Mouse (Mus musculus) liver, embryonic 13.5 days (tissue): Measurements from ENCODE around the gene Iqgap2. TPM values are rescaled to one million over a fixed set of nuclear protein-coding genes. Genes with fewer than 3 reads are reported as not detected.

Source experiments
- ATAC-seq: fragments of 200-750 bp; cut with Nextera tagmentation; 2 replicates; pipeline ENCODE4 v1.8.0; 2017; ENCODE audit warnings: low read depth, mild to moderate bottlenecking, moderate number of reproducible peaks, moderate library complexity
- DNase-seq: peaks from one replicate; pipeline ENCODE4 v3.0.0; 2022
- H3K27ac ChIP-seq: fragments of 300-500 bp; sonication (generic); 2 replicates; pipeline ENCODE4 v1.5.1; 2015; ENCODE audit warnings: moderate library complexity, mild to moderate bottlenecking, inconsistent platforms
- H3K27me3 ChIP-seq: fragments of 300-500 bp; sonication (generic); 2 replicates; pipeline ENCODE4 v1.6.1; 2015; ENCODE audit warnings: mild to moderate bottlenecking, inconsistent platforms
- H3K36me3 ChIP-seq: fragments of 300-500 bp; sonication (generic); 2 replicates; pipeline ENCODE4 v1.6.1; 2015; ENCODE audit warnings: mild to moderate bottlenecking, inconsistent platforms
- H3K4me1 ChIP-seq: fragments of 300-500 bp; sonication (generic); replicated peaks from 2 replicates; pipeline ENCODE4 v1.6.1; 2015; ENCODE audit warnings: inconsistent platforms
- H3K4me2 ChIP-seq: fragments of 300-500 bp; sonication (generic); 2 replicates; pipeline ENCODE4 v1.6.1; 2015; ENCODE audit warnings: inconsistent platforms, mild to moderate bottlenecking, moderate library complexity
- H3K4me3 ChIP-seq: fragments of 300-500 bp; sonication (generic); replicated peaks from 2 replicates; pipeline ENCODE4 v1.5.1; 2015; ENCODE audit warnings: mild to moderate bottlenecking, inconsistent platforms
- H3K9ac ChIP-seq: fragments of 300-500 bp; sonication (generic); 2 replicates; pipeline ENCODE4 v1.6.1; 2015; ENCODE audit warnings: mild to moderate bottlenecking, inconsistent platforms
- H3K9me3 ChIP-seq: fragments of 300-500 bp; sonication (generic); replicated peaks from 2 replicates; pipeline ENCODE4 v1.6.1; 2016; ENCODE audit warnings: inconsistent platforms
- WGBS: fragments of 180-500 bp; shearing (Covaris S2); methylation state at CpG from one replicate; pipeline ENCODE4 v1.1.7; 2015; ENCODE audit not compliant: insufficient replicate concordance; 5-methylcytosine and 5-hydroxymethylcytosine counted together
- polyA plus RNA-seq: library from polyadenylated mRNA; unstranded; fragments of >200 nt; fragmentation: Nextera tagmentation; extraction: Ambion mirVana; gene quantifications from 2 replicates; pipeline ENCODE4 v1.2.1, GENCODE M21; 2015

The Iqgap2 gene
- polyA plus RNA-seq, 1 experiment from 2014 or later, result 11.9 TPM

- Histone ChIP-seq H3K4me2 (no peak overlapping the region), H3K9ac (no peak overlapping the region), H3K9me3 (no peaks in the 10 kb centered on the region), H3K27me3 (no peaks in the 10 kb centered on the region), H3K4me3 (no peak overlapping the region), H3K36me3 (peaks cover 6% of the 10 kb centered on the region), H3K27ac (no peak overlapping the region), H3K4me1 (peaks cover 8% of the 10 kb centered on the region)
- WGBS, result 77% methylated on average over 5 of the region's 5 CpGs
- no peak for ATAC-seq
- DNase-seq, result no peak
Observed at GRCm38 (mm10) chr13:95703376-95703775, 188.3 kb downstream of the Iqgap2 start.

GRCm38 (mm10) chr13:95697874-95698273 is 193.8 kb downstream of the Iqgap2 start:
- H3K4me2 ChIP-seq, result no peak overlapping the region
- 31% methylated on average over 6 of the region's 6 CpGs for WGBS
- H3K9me3 ChIP-seq, result no peaks in the 10 kb centered on the region
- no peak overlapping the region for H3K4me3 ChIP-seq
- no peaks in the 10 kb centered on the region for H3K27me3 ChIP-seq
- ATAC-seq (no peak), DNase-seq (no peak)
- H3K36me3 ChIP-seq, result peaks cover 6% of the 10 kb centered on the region
- peaks cover 39% of the 10 kb centered on the region for H3K4me1 ChIP-seq
- no peak overlapping the region for H3K9ac ChIP-seq
- H3K27ac ChIP-seq, result peak overlapping the region; percentile 41

GRCm38 (mm10) chr13:95696654-95697163 is 195.0 kb downstream of the Iqgap2 start, which contains the start of gene F2rl2:
Gene F2rl2 (plus strand): TSS chr13:95696853.
- WGBS, result 29% methylated on average over 4 of the region's 4 CpGs
- peak; percentile 65 for ATAC-seq
- no peak for DNase-seq
- H3K36me3 ChIP-seq, result peaks cover 6% of the 10 kb centered on the region
- peaks cover 49% of the 10 kb centered on the region for H3K4me1 ChIP-seq
- no peak within 1 kb of the TSS for H3K4me3 ChIP-seq
- 0 out of 2 replicates have a peak within 1 kb of the TSS, but pooled peaks have one; percentile 3 for H3K4me2 ChIP-seq
- H3K9me3 ChIP-seq, result no peaks in the 10 kb centered on the region
- H3K27ac ChIP-seq, result peak within 1 kb of the TSS; percentile 65
- peak within 1 kb of the TSS; percentile 37; the same call in 1 of the 2 replicates for H3K9ac ChIP-seq
- H3K27me3 ChIP-seq, result no peaks in the 10 kb centered on the region

DNA sequence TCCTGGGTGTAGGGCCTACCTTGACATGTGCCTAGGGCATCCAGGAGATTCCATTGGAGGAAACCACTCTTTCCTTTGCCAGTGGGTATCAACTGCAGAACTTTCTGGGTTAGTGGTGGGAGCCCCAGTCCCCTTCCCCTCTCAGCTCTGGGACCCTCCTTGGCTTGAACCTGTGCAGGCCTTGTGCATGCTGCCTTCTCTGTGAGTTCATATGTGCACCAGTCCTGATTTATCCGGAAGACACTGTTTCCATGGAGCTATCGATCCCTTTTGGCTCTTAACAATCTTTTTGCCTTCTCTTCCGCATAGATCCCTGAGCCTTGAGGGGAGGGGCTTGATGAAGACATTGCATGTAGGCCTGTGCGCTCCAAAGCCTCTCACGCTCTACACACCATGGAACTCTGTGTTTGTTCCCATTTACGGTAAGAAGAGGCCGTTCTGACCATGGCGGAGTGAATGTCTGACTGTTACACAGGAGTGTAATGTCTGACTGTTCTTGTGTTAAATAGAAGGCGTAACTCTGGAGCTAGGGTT is 195.5 kb downstream of the Iqgap2 start:
- no peak for ATAC-seq
- 0 out of 2 replicates have a peak overlapping the region, but pooled peaks have one; percentile 37 for H3K9ac ChIP-seq
- peaks cover 6% of the 10 kb centered on the region; the same call in 1 of the 2 replicates for H3K36me3 ChIP-seq
- peak overlapping the region; percentile 65 for H3K27ac ChIP-seq
- peaks cover 51% of the 10 kb centered on the region for H3K4me1 ChIP-seq
- DNase-seq, result no peak
- no peaks in the 10 kb centered on the region for H3K9me3 ChIP-seq
- H3K4me3 ChIP-seq, result no peak overlapping the region
- 82% methylated on average over 9 of the region's 9 CpGs for WGBS
- no peak overlapping the region for H3K4me2 ChIP-seq
- no peaks in the 10 kb centered on the region for H3K27me3 ChIP-seq

GRCm38 (mm10) chr13:95692201-95692600 is 199.5 kb downstream of the Iqgap2 start:
- 36% methylated on average over 8 of the region's 8 CpGs for WGBS
- DNase-seq (no peak), ATAC-seq (no peak)
- H3K4me2 ChIP-seq, result no peak overlapping the region
- no peak overlapping the region for H3K4me3 ChIP-seq
- H3K4me1 ChIP-seq, result peaks cover 70% of the 10 kb centered on the region
- H3K9ac ChIP-seq, result no peak overlapping the region
- no peaks in the 10 kb centered on the region for H3K27me3 ChIP-seq
- H3K27ac ChIP-seq, result peak overlapping the region; percentile 24; the same call in 1 of the 2 replicates
- H3K36me3 ChIP-seq, result no peaks in the 10 kb centered on the region
- no peaks in the 10 kb centered on the region for H3K9me3 ChIP-seq

DNA sequence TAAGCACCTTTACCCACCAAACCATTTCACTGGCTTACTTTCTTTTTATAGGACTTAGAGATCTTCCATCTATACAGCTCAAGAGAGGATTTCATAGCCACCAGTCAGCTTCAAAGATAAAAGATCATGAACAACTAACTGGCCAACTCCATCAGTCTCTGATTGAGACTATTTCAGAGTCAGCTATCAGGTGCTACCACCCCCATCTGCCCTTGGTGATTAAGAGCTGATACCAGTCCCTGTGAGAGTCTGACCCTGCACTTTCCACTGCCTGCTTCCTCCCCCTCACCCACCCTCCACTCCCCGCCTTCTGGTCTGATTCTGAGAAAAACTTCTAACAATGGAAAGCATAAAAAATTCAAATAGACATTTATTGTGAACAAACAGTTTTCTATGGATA is 203.1 kb downstream of the Iqgap2 start:
- Histone ChIP-seq H3K36me3 (no peaks in the 10 kb centered on the region), H3K4me2 (peak overlapping the region; percentile 48)

DNA sequence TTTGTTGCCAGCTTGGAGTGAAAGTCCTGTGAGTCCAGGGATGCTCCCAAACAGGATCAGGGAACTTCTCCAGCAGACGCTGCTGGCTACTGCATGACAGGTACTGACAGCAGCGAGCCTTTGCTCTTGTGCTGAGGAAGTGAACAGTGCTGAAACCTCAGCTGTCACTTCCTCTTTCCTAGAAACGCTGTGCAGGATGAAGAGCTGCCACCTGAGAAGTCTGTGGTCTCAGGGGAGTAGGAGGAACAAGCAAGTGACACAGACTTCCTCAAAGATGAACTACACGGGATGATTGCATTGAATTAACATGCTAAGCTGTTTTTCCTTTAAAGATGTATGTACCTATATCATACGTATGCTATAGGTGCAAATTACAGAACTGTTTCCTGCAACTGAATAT is 206.0 kb downstream of the Iqgap2 start:
- 34% methylated on average over 5 of the region's 5 CpGs for WGBS
- DNase-seq, result no peak
- H3K4me1 ChIP-seq, result peaks cover 72% of the 10 kb centered on the region
- H3K27ac ChIP-seq, result 0 out of 2 replicates have a peak overlapping the region, but pooled peaks have one; percentile 21
- no peak overlapping the region for H3K4me3 ChIP-seq
- H3K36me3 ChIP-seq, result peaks cover 16% of the 10 kb centered on the region; the same call in 1 of the 2 replicates
- H3K9me3 ChIP-seq, result no peaks in the 10 kb centered on the region
- no peak overlapping the region for H3K9ac ChIP-seq
- no peak overlapping the region for H3K4me2 ChIP-seq
- no peaks in the 10 kb centered on the region for H3K27me3 ChIP-seq
- no peak for ATAC-seq

More for the DNA sequence above, 203.1 kb downstream of the Iqgap2 start:
- no peaks in the 10 kb centered on the region for H3K9me3 ChIP-seq
- H3K4me3 ChIP-seq, result no peak overlapping the region
- peak; percentile 75 for DNase-seq
- H3K4me1 ChIP-seq, result peaks cover 72% of the 10 kb centered on the region
- H3K27me3 ChIP-seq, result no peaks in the 10 kb centered on the region
- H3K9ac ChIP-seq, result peak overlapping the region; percentile 50
- peak; percentile 99 for ATAC-seq
- WGBS, result 24% methylated on average over 1 of the region's 1 CpGs
- peak overlapping the region; percentile 83 for H3K27ac ChIP-seq

GRCm38 (mm10) chr13:95684656-95685244 is 207.0 kb downstream of the Iqgap2 start:
- DNase-seq (no peak), ATAC-seq (no peak)
- H3K4me3 ChIP-seq, result no peak overlapping the region
- no peak overlapping the region for H3K9ac ChIP-seq
- H3K4me1 ChIP-seq, result peaks cover 74% of the 10 kb centered on the region
- WGBS, result 75% methylated on average over 9 of the region's 9 CpGs
- H3K36me3 ChIP-seq, result peaks cover 18% of the 10 kb centered on the region; the same call in 1 of the 2 replicates
- no peak overlapping the region for H3K4me2 ChIP-seq
- H3K27ac ChIP-seq, result no peak overlapping the region
- H3K27me3 ChIP-seq, result no peaks in the 10 kb centered on the region
- no peaks in the 10 kb centered on the region for H3K9me3 ChIP-seq

- ATAC-seq (peak; percentile 99), DNase-seq (peak; percentile 66)
- Histone ChIP-seq H3K4me2 (peak overlapping the region; percentile 52), H3K9me3 (no peaks in the 10 kb centered on the region), H3K27me3 (no peaks in the 10 kb centered on the region), H3K9ac (peak overlapping the region; percentile 65), H3K4me1 (peaks cover 61% of the 10 kb centered on the region), H3K27ac (peak overlapping the region; percentile 97), H3K4me3 (no peak overlapping the region), H3K36me3 (peaks cover 18% of the 10 kb centered on the region; the same call in 1 of the 2 replicates)
- 33% methylated on average over 4 of the region's 4 CpGs for WGBS
Observed at GRCm38 (mm10) chr13:95679491-95679941, 212.2 kb downstream of the Iqgap2 start.

GRCm38 (mm10) chr13:95679078-95679477 is 212.6 kb downstream of the Iqgap2 start:
- Histone ChIP-seq H3K9ac (peak overlapping the region; percentile 49), H3K27ac (peak overlapping the region; percentile 97)
- ATAC-seq, result peak; percentile 57

DNA sequence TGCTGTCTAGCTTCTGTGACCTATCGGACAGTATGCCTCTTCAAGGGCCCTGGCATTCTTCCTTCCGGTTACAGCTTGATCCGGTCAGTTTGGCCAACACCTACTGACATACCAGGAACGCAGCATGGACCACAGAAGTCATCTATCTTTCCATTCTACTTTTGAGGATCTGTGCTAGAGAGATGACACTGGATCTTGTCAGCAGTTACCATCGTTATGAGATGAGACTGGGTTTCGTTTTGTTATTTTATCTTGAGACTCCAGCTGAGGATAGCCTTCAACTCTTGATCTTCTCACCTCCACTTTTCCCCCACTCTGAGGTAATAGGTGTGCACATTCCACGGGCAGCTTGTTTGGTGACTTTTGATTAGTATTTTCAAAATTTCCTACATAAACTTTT is 219.3 kb downstream of the Iqgap2 start:
- peak overlapping the region; percentile 62 for H3K4me2 ChIP-seq
- 35% methylated on average over 7 of the region's 7 CpGs for WGBS
- peak overlapping the region; percentile 96 for H3K27ac ChIP-seq
- peak; percentile 6 for ATAC-seq
- peaks cover 30% of the 10 kb centered on the region for H3K36me3 ChIP-seq
- H3K9me3 ChIP-seq, result no peaks in the 10 kb centered on the region
- peaks cover 69% of the 10 kb centered on the region for H3K4me1 ChIP-seq
- peak overlapping the region; percentile 58 for H3K9ac ChIP-seq
- DNase-seq, result no peak
- H3K27me3 ChIP-seq, result no peaks in the 10 kb centered on the region
- H3K4me3 ChIP-seq, result peak overlapping the region; percentile 54

More at GRCm38 (mm10) chr13:95679078-95679477, 212.6 kb downstream of the Iqgap2 start:
- peak; percentile 66 for DNase-seq
- Histone ChIP-seq H3K4me3 (no peak overlapping the region), H3K27me3 (no peaks in the 10 kb centered on the region), H3K4me1 (peaks cover 64% of the 10 kb centered on the region), H3K36me3 (peaks cover 18% of the 10 kb centered on the region; the same call in 1 of the 2 replicates), H3K4me2 (peak overlapping the region; percentile 52), H3K9me3 (no peaks in the 10 kb centered on the region)
- WGBS, result 34% methylated on average over 5 of the region's 5 CpGs
